Mouse (Mus musculus): ENCODE data around the gene Nxn.

Nxn gene

GRCm38 (mm10) chr11:76399587-76400330 lies 819 bp upstream of the Nxn start:
- DNase-seq (ENCODE audit: low spot score): no peak

GRCm38 (mm10) chr11:76398312-76398797 lies 585 bp downstream of the Nxn start:
- no peak for DNase-seq (ENCODE audit: low spot score)

- DNase-seq (ENCODE audit: low spot score): peak; percentile 57
These were observed 1.2 kb downstream of the Nxn start for GRCm38 (mm10) chr11:76397650-76398311.

- no peak for DNase-seq (ENCODE audit: low spot score)
These were observed 5.9 kb downstream of the Nxn start for GRCm38 (mm10) chr11:76392996-76393395.

GRCm38 (mm10) chr11:76392532-76392931 lies 6.4 kb downstream of the Nxn start:
- no peak for DNase-seq (ENCODE audit: low spot score)

- no peak for DNase-seq (ENCODE audit: low spot score)
These were observed 10.2 kb downstream of the Nxn start for GRCm38 (mm10) chr11:76388711-76389110.

GRCm38 (mm10) chr11:76387097-76387496 lies 11.8 kb downstream of the Nxn start:
- no peak for DNase-seq (ENCODE audit: low spot score)

GRCm38 (mm10) chr11:76385746-76386145 lies 13.2 kb downstream of the Nxn start:
- DNase-seq (ENCODE audit: low spot score): no peak

- DNase-seq (ENCODE audit: low spot score): no peak
These were observed 13.9 kb downstream of the Nxn start for GRCm38 (mm10) chr11:76385017-76385416.

- no peak for DNase-seq (ENCODE audit: low spot score)
These were observed 14.6 kb downstream of the Nxn start for GRCm38 (mm10) chr11:76384307-76384706.

GRCm38 (mm10) chr11:76382711-76383324 lies 16.1 kb downstream of the Nxn start:
- DNase-seq (ENCODE audit: low spot score): no peak

- DNase-seq (ENCODE audit: low spot score): no peak
These were observed 17.6 kb downstream of the Nxn start for GRCm38 (mm10) chr11:76381201-76381885.

- DNase-seq (ENCODE audit: low spot score): no peak
These were observed 18.9 kb downstream of the Nxn start for GRCm38 (mm10) chr11:76379921-76380544.

GRCm38 (mm10) chr11:76376425-76376824 lies 22.5 kb downstream of the Nxn start:
- DNase-seq (ENCODE audit: low spot score): no peak

- peak; percentile 84 for DNase-seq (ENCODE audit: low spot score)
These were observed 24.3 kb downstream of the Nxn start for GRCm38 (mm10) chr11:76374491-76375185.

- DNase-seq (ENCODE audit: low spot score): no peak
These were observed 26.4 kb downstream of the Nxn start for GRCm38 (mm10) chr11:76372534-76372933.

GRCm38 (mm10) chr11:76372120-76372519 lies 26.8 kb downstream of the Nxn start:
- DNase-seq (ENCODE audit: low spot score): no peak

- no peak for DNase-seq (ENCODE audit: low spot score)
These were observed 28.4 kb downstream of the Nxn start for GRCm38 (mm10) chr11:76370491-76370890.

GRCm38 (mm10) chr11:76366720-76367119 lies 32.2 kb downstream of the Nxn start:
- no peak for DNase-seq (ENCODE audit: low spot score)

- DNase-seq (ENCODE audit: low spot score): no peak
These were observed 34.9 kb downstream of the Nxn start for GRCm38 (mm10) chr11:76364038-76364437.

- DNase-seq (ENCODE audit: low spot score): no peak
These were observed 35.3 kb downstream of the Nxn start for GRCm38 (mm10) chr11:76363636-76364035.

Measured in ovary, postnatal 36 days (tissue).